Mouse (Mus musculus) E14TG2a.4 (cell line): ENCODE measurements around the gene Dars.

Source experiments
- CTCF ChIP-seq: conservative IDR thresholded peaks from 2 replicates; pipeline ENCODE4 v1.5.1; 2014; ENCODE audit warnings: low read length
- NANOG ChIP-seq: IDR thresholded peaks from 2 replicates; pipeline ENCODE4 v1.6.1; 2014; ENCODE audit warnings: borderline replicate concordance, low read length, mixed read lengths
- POU5F1 ChIP-seq: IDR thresholded peaks from 2 replicates; pipeline ENCODE4 v1.6.1; 2014; ENCODE audit warnings: low read length, borderline replicate concordance

DNA sequence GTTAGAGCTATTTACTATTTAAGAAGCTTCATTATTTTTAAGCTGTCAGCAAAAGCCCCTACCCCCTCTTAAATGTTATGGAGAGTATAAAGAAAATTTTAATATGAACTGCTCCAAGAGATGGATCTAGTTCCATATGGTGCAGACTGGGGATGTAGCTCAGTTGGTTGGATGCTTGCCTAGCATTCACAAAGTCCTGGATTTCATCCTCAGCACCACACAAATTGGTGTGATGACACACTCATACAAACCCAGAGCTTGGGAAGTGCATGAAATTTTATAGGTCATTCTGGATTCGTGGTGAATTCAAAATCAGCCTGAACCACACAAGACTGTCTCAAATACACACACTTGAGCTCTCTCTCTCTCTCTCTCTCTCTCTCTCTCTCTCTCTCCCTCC lies 49.7 kb upstream of the Dars start:
- TF ChIP-seq CTCF (no peak), NANOG (no peak), POU5F1 (no peak)
